Mouse (Mus musculus) embryonic facial prominence, embryonic 11.5 days (tissue): Measurements from ENCODE around the gene Kel. TPM values are rescaled to one million over a fixed set of nuclear protein-coding genes. Genes with fewer than 3 reads are reported as not detected.

ENCODE experiments used
- ATAC-seq: fragments of 200-750 bp; cut with Nextera tagmentation; replicated peaks from 2 replicates; pipeline ENCODE4 v1.8.0; 2017; ENCODE audit warnings: low read depth; ENCODE audit not compliant: insufficient number of reproducible peaks, low FRiP score, low TSS enrichment
- DNase-seq: peaks from one replicate; pipeline ENCODE4 v3.0.0-alpha.2; 2015; ENCODE audit warnings: low spot score
- H3K27ac ChIP-seq: fragments of 300-500 bp; sonication (generic); replicated peaks from 2 replicates; pipeline ENCODE4 v1.5.1; 2014; ENCODE audit warnings: mild to moderate bottlenecking, low read depth, low read length, control low read depth
- H3K27me3 ChIP-seq: fragments of 300-500 bp; sonication (generic); 2 replicates; pipeline ENCODE4 v1.6.1; 2014; ENCODE audit warnings: mild to moderate bottlenecking, low read length, moderate library complexity, mixed read lengths; ENCODE audit not compliant: control insufficient read depth, insufficient read depth
- H3K36me3 ChIP-seq: fragments of 300-500 bp; sonication (generic); replicated peaks from 2 replicates; pipeline ENCODE4 v1.6.1; 2014; ENCODE audit warnings: low read depth, mild to moderate bottlenecking, low read length, moderate library complexity, mixed read lengths; ENCODE audit not compliant: control insufficient read depth, insufficient read depth
- H3K4me1 ChIP-seq: fragments of 300-500 bp; sonication (generic); 2 replicates; pipeline ENCODE4 v1.6.1; 2014; ENCODE audit warnings: low read length, mixed read lengths; ENCODE audit not compliant: control insufficient read depth, insufficient read depth
- H3K4me2 ChIP-seq: fragments of 300-500 bp; sonication (generic); 2 replicates; pipeline ENCODE4 v1.6.1; 2014; ENCODE audit warnings: low read depth, mild to moderate bottlenecking, control low read depth, low read length, moderate library complexity
- H3K4me3 ChIP-seq: fragments of 300-500 bp; sonication (generic); 2 replicates; pipeline ENCODE4 v1.5.1; 2014; ENCODE audit warnings: low read depth, low read length, control low read depth
- H3K9ac ChIP-seq: fragments of 300-500 bp; sonication (generic); replicated peaks from 2 replicates; pipeline ENCODE4 v1.6.1; 2014; ENCODE audit warnings: mild to moderate bottlenecking, control low read depth, low read length
- H3K9me3 ChIP-seq: fragments of 300-500 bp; sonication (generic); replicated peaks from 2 replicates; pipeline ENCODE4 v1.6.1; 2016; ENCODE audit warnings: mild to moderate bottlenecking, low read length, inconsistent platforms, mixed read lengths; ENCODE audit not compliant: control insufficient read depth
- WGBS: fragments of 180-500 bp; shearing (Covaris S2); extraction: QIAGEN DNeasy Blood & Tissue Kit; methylation state at CpG from one replicate; pipeline ENCODE4 v1.1.7; 2014; 5-methylcytosine and 5-hydroxymethylcytosine counted together
- polyA plus RNA-seq: library from polyadenylated mRNA; unstranded; fragments of >200 nt; fragmentation: Nextera tagmentation; extraction: Ambion mirVana; gene quantifications from 2 replicates; pipeline ENCODE4 v1.2.1, GENCODE M21; 2014

Gene Kel
- polyA plus RNA-seq, 1 experiment from 2014 or later, result 10.2 TPM

GRCm38 (mm10) chr6:41643227-41643626, 60.9 kb downstream of the Kel start:
- Histone ChIP-seq H3K36me3 (no peaks in the 10 kb centered on the region), H3K4me2 (no peak overlapping the region), H3K27me3 (no peaks in the 10 kb centered on the region), H3K27ac (no peak overlapping the region), H3K4me1 (no peaks in the 10 kb centered on the region), H3K4me3 (no peak overlapping the region), H3K9ac (no peak overlapping the region), H3K9me3 (no peaks in the 10 kb centered on the region)
- WGBS, result 92% methylated on average over 3 of the region's 3 CpGs
- DNase-seq (no peak), ATAC-seq (no peak)

GRCm38 (mm10) chr6:41642765-41643164, 61.4 kb downstream of the Kel start:
- Histone ChIP-seq H3K4me1 (no peaks in the 10 kb centered on the region), H3K27me3 (no peaks in the 10 kb centered on the region), H3K4me2 (no peak overlapping the region), H3K9me3 (no peaks in the 10 kb centered on the region), H3K4me3 (no peak overlapping the region), H3K36me3 (no peaks in the 10 kb centered on the region), H3K9ac (no peak overlapping the region), H3K27ac (no peak overlapping the region)
- ATAC-seq, result no peak
- no peak for DNase-seq
- 92% methylated on average over 4 of the region's 4 CpGs for WGBS

- no peak overlapping the region for H3K4me2 ChIP-seq
- DNase-seq, result no peak
- H3K27ac ChIP-seq, result no peak overlapping the region
- no peaks in the 10 kb centered on the region for H3K27me3 ChIP-seq
- no peak for ATAC-seq
- H3K4me1 ChIP-seq, result no peaks in the 10 kb centered on the region
- no peaks in the 10 kb centered on the region for H3K9me3 ChIP-seq
- WGBS, result 73% methylated on average over 6 of the region's 6 CpGs
- no peaks in the 10 kb centered on the region for H3K36me3 ChIP-seq
- H3K4me3 ChIP-seq, result no peak overlapping the region
- H3K9ac ChIP-seq, result no peak overlapping the region
Measured at GRCm38 (mm10) chr6:41641173-41641866, 62.8 kb downstream of the Kel start.

GRCm38 (mm10) chr6:41640449-41640848, 63.7 kb downstream of the Kel start:
- H3K27me3 ChIP-seq, result no peaks in the 10 kb centered on the region
- peak; percentile 4 for DNase-seq
- H3K4me2 ChIP-seq, result no peak overlapping the region
- ATAC-seq, result no peak
- no peak overlapping the region for H3K9ac ChIP-seq
- no peak overlapping the region for H3K27ac ChIP-seq
- H3K9me3 ChIP-seq, result no peaks in the 10 kb centered on the region
- WGBS, result 29% methylated on average over 3 of the region's 3 CpGs
- H3K36me3 ChIP-seq, result no peaks in the 10 kb centered on the region
- H3K4me1 ChIP-seq, result no peaks in the 10 kb centered on the region
- H3K4me3 ChIP-seq, result no peak overlapping the region

- ATAC-seq (no peak), DNase-seq (no peak)
- Histone ChIP-seq H3K27me3 (no peaks in the 10 kb centered on the region), H3K27ac (no peak overlapping the region), H3K36me3 (no peaks in the 10 kb centered on the region), H3K9me3 (no peaks in the 10 kb centered on the region), H3K4me2 (no peak overlapping the region), H3K4me3 (no peak overlapping the region), H3K9ac (no peak overlapping the region), H3K4me1 (no peaks in the 10 kb centered on the region)
- whole genome bisulfite sequencing, result 83% methylated on average over 6 of the region's 6 CpGs
Measured at GRCm38 (mm10) chr6:41637927-41638506, 66.1 kb downstream of the Kel start.

- Histone ChIP-seq H3K4me3 (no peak overlapping the region), H3K9ac (no peak overlapping the region)
Measured at GRCm38 (mm10) chr6:41637393-41637792, 66.7 kb downstream of the Kel start.

More at GRCm38 (mm10) chr6:41637393-41637792, 66.7 kb downstream of the Kel start:
- Histone ChIP-seq H3K9me3 (no peaks in the 10 kb centered on the region), H3K36me3 (no peaks in the 10 kb centered on the region), H3K4me2 (no peak overlapping the region), H3K27ac (no peak overlapping the region), H3K27me3 (no peaks in the 10 kb centered on the region), H3K4me1 (no peaks in the 10 kb centered on the region)
- ATAC-seq, result no peak
- WGBS, result 14% methylated on average over 1 of the region's 1 CpGs
- DNase-seq, result no peak

Other genes starting within 250 kb of the Kel start
- not detected in 2 replicates for gene Prss1, start 245.4 kb downstream of the Kel start, polyA plus RNA-seq
- gene Prss2, start 182.6 kb downstream of the Kel start, polyA plus RNA-seq, result not detected in 2 replicates
- gene Ephb6, start 98.9 kb downstream of the Kel start, polyA plus RNA-seq, result 10.0 and 11.7 TPM in 2 replicates
- gene Trpv6, start 67.9 kb downstream of the Kel start, polyA plus RNA-seq, result 0.26 and 0.56 TPM in 2 replicates
- not detected in 2 replicates for gene Trpv5, start 23.6 kb downstream of the Kel start, polyA plus RNA-seq
- gene Llcfc1, start 19.9 kb downstream of the Kel start, polyA plus RNA-seq, result not detected in 2 replicates
- gene Olfr459, start 70.8 kb upstream of the Kel start, polyA plus RNA-seq, result not detected in 2 replicates
- gene Pip, start 143.2 kb upstream of the Kel start, polyA plus RNA-seq, result not detected in 2 replicates
- not detected in 2 replicates for gene Sval2, start 148.7 kb upstream of the Kel start, polyA plus RNA-seq
- gene Sval1, start 247.3 kb upstream of the Kel start, polyA plus RNA-seq, result not detected in 2 replicates